Mouse (Mus musculus) CH12.LX (cell line): ENCODE data around the gene Cacnb3. TPM values are rescaled to one million over a fixed set of nuclear protein-coding genes. Genes with fewer than 3 reads are reported as not detected.

Experiments
- DNase-seq: peaks from one replicate; pipeline ENCODE4 v3.0.0-alpha.2; 2013; ENCODE audit errors: extremely low read depth
- H3K27ac ChIP-seq: 2 replicates; pipeline ENCODE4 v1.5.1; 2012; ENCODE audit warnings: low read depth, mild to moderate bottlenecking, control low read depth, moderate library complexity; ENCODE audit not compliant: insufficient read depth
- H3K27me3 ChIP-seq: replicated peaks from 2 replicates; pipeline ENCODE3; 2012; ENCODE audit warnings: inconsistent platforms
- H3K36me3 ChIP-seq, 2 experiments: replicated peaks in 1 of 2; 2 replicates each; pipeline versions ENCODE3 to v1.6.1; 2012; ENCODE audit warnings: inconsistent platforms in 1 of 2, low read length in 1 of 2, mild to moderate bottlenecking in 1 of 2, mixed read lengths in 1 of 2, moderate library complexity in 1 of 2; ENCODE audit not compliant: control insufficient read depth in 1 of 2, insufficient read depth in 1 of 2
- H3K4me1 ChIP-seq, 2 experiments: 2 replicates each; pipeline ENCODE4 v1.6.1; 2012; ENCODE audit warnings: inconsistent platforms in 1 of 2, moderate library complexity in 1 of 2; ENCODE audit not compliant: insufficient read depth in 2 of 2, control insufficient read depth in 1 of 2
- H3K4me2 ChIP-seq: 2 replicates; pipeline ENCODE4 v1.6.1; 2012; ENCODE audit warnings: low read depth, mild to moderate bottlenecking, control low read depth; ENCODE audit not compliant: poor library complexity, insufficient read depth, severe bottlenecking
- H3K4me3 ChIP-seq, 3 experiments: fragments of 150-350 bp in 1 of 3; sonication (generic) in 1 of 3; replicated peaks in 1 of 3; 2 replicates each; pipeline versions ENCODE3 to v1.5.1; 2011 to 2012; ENCODE audit warnings: low read depth in 2 of 3, low read length in 2 of 3, mild to moderate bottlenecking in 2 of 3, moderate library complexity in 2 of 3, control low read depth in 1 of 3, improper control_type of control experiment in 1 of 3, inconsistent platforms in 1 of 3, mixed read lengths in 1 of 3; ENCODE audit not compliant: poor library complexity in 1 of 3
- H3K79me2 ChIP-seq: replicated peaks from 2 replicates; pipeline ENCODE4 v1.6.1; 2012; ENCODE audit warnings: mild to moderate bottlenecking, moderate library complexity; ENCODE audit not compliant: control insufficient read depth, poor library complexity, insufficient read depth, severe bottlenecking; ENCODE audit errors: extremely low read depth
- H3K9ac ChIP-seq: 2 replicates; pipeline ENCODE4 v1.6.1; 2012; ENCODE audit warnings: low read depth, mild to moderate bottlenecking, control low read depth, moderate library complexity; ENCODE audit not compliant: insufficient read depth
- H3K9me3 ChIP-seq: replicated peaks from 2 replicates; pipeline ENCODE3; 2012; ENCODE audit warnings: low read length, inconsistent platforms, mixed read lengths
- CHD2 ChIP-seq: IDR thresholded peaks from 2 replicates; pipeline ENCODE4 v1.6.1; 2011; ENCODE audit warnings: low read length, improper control_type of control experiment
- CTCF ChIP-seq, 2 experiments: IDR thresholded peaks in 1 of 2; conservative IDR thresholded peaks in 1 of 2; 2 replicates each; pipeline ENCODE4 v1.5.1; 2011 to 2012; ENCODE audit warnings: low read depth in 2 of 2, low read length in 2 of 2, improper control_type of control experiment in 1 of 2, inconsistent platforms in 1 of 2, mild to moderate bottlenecking in 1 of 2, moderate library complexity in 1 of 2
- E2F4 ChIP-seq: IDR thresholded peaks from 2 replicates; pipeline ENCODE4 v1.6.1; 2011; ENCODE audit warnings: low read depth, low read length, improper control_type of control experiment; ENCODE audit not compliant: insufficient replicate concordance
- ELF1 ChIP-seq: IDR thresholded peaks from 2 replicates; pipeline ENCODE4 v1.6.1; 2014; ENCODE audit warnings: low read depth, mild to moderate bottlenecking, inconsistent platforms, low read length, improper control_type of control experiment
- EP300 ChIP-seq: IDR thresholded peaks from 2 replicates; pipeline ENCODE4 v1.6.1; 2011; ENCODE audit warnings: low read length, improper control_type of control experiment
- ETS1 ChIP-seq: conservative IDR thresholded peaks from 2 replicates; pipeline ENCODE4 v1.6.1; 2012; ENCODE audit warnings: low read depth, mild to moderate bottlenecking, inconsistent platforms, low read length, improper control_type of control experiment, moderate library complexity
- MAFK ChIP-seq: IDR thresholded peaks from 2 replicates; pipeline ENCODE4 v1.6.1; 2011; ENCODE audit warnings: low read length, improper control_type of control experiment; ENCODE audit not compliant: insufficient replicate concordance
- MAX ChIP-seq: IDR thresholded peaks from 2 replicates; pipeline ENCODE4 v1.6.1; 2011; ENCODE audit warnings: low read length, improper control_type of control experiment
- NRF1 ChIP-seq: IDR thresholded peaks from 2 replicates; pipeline ENCODE4 v1.6.1; 2014; ENCODE audit warnings: low read depth, mild to moderate bottlenecking, inconsistent platforms, low read length, improper control_type of control experiment, moderate library complexity
- POLR2AphosphoS2 ChIP-seq: IDR thresholded peaks from 2 replicates; pipeline ENCODE4 v1.6.1; 2011; ENCODE audit warnings: low read depth, low read length, improper control_type of control experiment
- RCOR1 ChIP-seq: conservative IDR thresholded peaks from 2 replicates; pipeline ENCODE4 v1.6.1; 2012; ENCODE audit warnings: low read depth, mild to moderate bottlenecking, inconsistent platforms, low read length, improper control_type of control experiment
- TBP ChIP-seq: conservative IDR thresholded peaks from 2 replicates; pipeline ENCODE4 v1.6.1; 2011; ENCODE audit warnings: low read depth, low read length, improper control_type of control experiment
- TCF12 ChIP-seq: IDR thresholded peaks from 2 replicates; pipeline ENCODE4 v1.6.1; 2014; ENCODE audit warnings: low read depth, mild to moderate bottlenecking, inconsistent platforms, low read length, improper control_type of control experiment
- USF2 ChIP-seq: conservative IDR thresholded peaks from 2 replicates; pipeline ENCODE4 v1.6.1; 2011; ENCODE audit warnings: low read depth, low read length, improper control_type of control experiment
- ZC3H11A ChIP-seq: IDR thresholded peaks from 2 replicates; pipeline ENCODE4 v1.6.1; 2012; ENCODE audit warnings: low read depth, mild to moderate bottlenecking, inconsistent platforms, low read length, improper control_type of control experiment
- dilution Hi-C: fragments of 300-500 bp; cut with MboI; formaldehyde crosslinking; loops from 2 replicates; pipeline ENCODE4 v1.14.3; 2020; ENCODE audit warnings: low sequenced_read_pairs; ENCODE audit not compliant: extremely low pct_unique_long_range_greater_than_20kb, extremely low pct_ligation_motif_present
- in situ Hi-C: fragments of 300-500 bp; cut with MboI; formaldehyde crosslinking; loops from 3 replicates; pipeline ENCODE4 v1.14.3; 2019; ENCODE audit warnings: low sequenced_read_pairs, low pct_ligation_motif_present, low pct_unique_long_range_greater_than_20kb, mixed read lengths
- polyA plus RNA-seq: library from polyadenylated mRNA; unstranded; fragments of >175 nt; gene quantifications from 2 replicates; pipeline ENCODE4 v1.2.1, GENCODE M21; 2012; ENCODE audit warnings: low read depth; ENCODE audit not compliant: insufficient read length
- total RNA-seq, 2 experiments: library from RNA; depleted of rRNA; stranded (reverse); fragments of 300-350 nt in 1 of 2; fragments of >200 nt in 1 of 2; gene quantifications; 2 replicates each; pipeline ENCODE4 v1.2.3; 2012 to 2014

Cacnb3 gene
- total and polyA plus RNA-seq, 3 experiments: 2.5 to 7.0 (median 4.3) TPM

- H3K4me1 ChIP-seq: no peaks in the 10 kb centered on the region
- dilution Hi-C loops: no loop called here
- in situ Hi-C loops: no loop called here
- H3K36me3 ChIP-seq: no peaks in the 10 kb centered on the region
- H3K9me3 ChIP-seq: no peaks in the 10 kb centered on the region
- TF ChIP-seq CTCF (conservative IDR thresholded peaks at IDR 0.05 in 1 of 2, IDR thresholded peaks at IDR 0.05 in 1 of 2; ENCODE audit: low read depth in 2 of 2, low read length in 2 of 2): no peak
- no peak for TF ChIP-seq TBP
- no peak for TF ChIP-seq EP300
- TF ChIP-seq, all 38 proteins: peak for 0
- Histone ChIP-seq H3K4me3 (no peak overlapping the region), H3K9ac (no peak overlapping the region), H3K27ac (no peak overlapping the region), H3K4me2 (no peak overlapping the region), H3K79me2 (no peaks in the 10 kb centered on the region), H3K27me3 (peaks cover 71% of the 10 kb centered on the region)
- DNase-seq: no peak
Observed at GRCm38 (mm10) chr15:98691486-98692147, 61.0 kb downstream of the Cacnb3 start.

- dilution Hi-C loops: no loop called here
- in situ Hi-C loops: no loop called here
- no peaks in the 10 kb centered on the region for H3K79me2 ChIP-seq
- no peak overlapping the region for H3K9ac ChIP-seq
- H3K4me3 ChIP-seq: no peak overlapping the region
- no peak for TF ChIP-seq MAFK
- TF ChIP-seq ETS1: no peak
- TF ChIP-seq E2F4: no peak
- no peak for TF ChIP-seq MAX
- no peak for TF ChIP-seq TCF12
- no peak for TF ChIP-seq RCOR1
- no peak for TF ChIP-seq NRF1
- TF ChIP-seq USF2: no peak
- TF ChIP-seq ELF1: no peak
- no peak for TF ChIP-seq TBP
- no peak for TF ChIP-seq POLR2AphosphoS2
- TF ChIP-seq CHD2: no peak
- no peak for TF ChIP-seq ZC3H11A
- H3K4me1 ChIP-seq: no peaks in the 10 kb centered on the region
- DNase-seq: no peak
- H3K9me3 ChIP-seq: no peaks in the 10 kb centered on the region
- H3K4me2 ChIP-seq: no peak overlapping the region
- H3K36me3 ChIP-seq: no peaks in the 10 kb centered on the region
- peaks cover 72% of the 10 kb centered on the region for H3K27me3 ChIP-seq
- H3K27ac ChIP-seq: no peak overlapping the region
Observed at GRCm38 (mm10) chr15:98692171-98692715, 61.6 kb downstream of the Cacnb3 start.

Other genes starting within 250 kb of the Cacnb3 start
- not detected in 2 replicates for gene Olfr283, start 249.9 kb upstream of the Cacnb3 start, total RNA-seq (2012; rRNA removed)
- not detected in 2 replicates for gene Olfr283, start 249.9 kb upstream of the Cacnb3 start, total RNA-seq (2014; rRNA removed)
- not detected in 2 replicates for gene Olfr283, start 249.9 kb upstream of the Cacnb3 start, polyA plus RNA-seq
- not detected in 2 replicates for gene Olfr282, start 199.6 kb upstream of the Cacnb3 start, total RNA-seq (2012; rRNA removed)
- gene Olfr282, start 199.6 kb upstream of the Cacnb3 start, total RNA-seq (2014; rRNA removed): not detected in 2 replicates
- gene Olfr282, start 199.6 kb upstream of the Cacnb3 start, polyA plus RNA-seq: not detected in 2 replicates
- gene Olfr281, start 178.3 kb upstream of the Cacnb3 start, total RNA-seq (2012; rRNA removed): not detected in 2 replicates
- not detected in 2 replicates for gene Olfr281, start 178.3 kb upstream of the Cacnb3 start, total RNA-seq (2014; rRNA removed)
- not detected in 2 replicates for gene Olfr281, start 178.3 kb upstream of the Cacnb3 start, polyA plus RNA-seq
- gene OR5BS1P, start 160.9 kb upstream of the Cacnb3 start, total RNA-seq (2012; rRNA removed): not detected in 2 replicates
- gene OR5BS1P, start 160.9 kb upstream of the Cacnb3 start, total RNA-seq (2014; rRNA removed): not detected in 2 replicates
- gene OR5BS1P, start 160.9 kb upstream of the Cacnb3 start, polyA plus RNA-seq: not detected in 2 replicates
- not detected in 2 replicates for gene Lalba, start 148.1 kb upstream of the Cacnb3 start, total RNA-seq (2012; rRNA removed)
- gene Lalba, start 148.1 kb upstream of the Cacnb3 start, total RNA-seq (2014; rRNA removed): not detected in 2 replicates
- gene Lalba, start 148.1 kb upstream of the Cacnb3 start, polyA plus RNA-seq: not detected in 2 replicates
- not detected in 2 replicates for gene Olfr279, start 138.4 kb upstream of the Cacnb3 start, total RNA-seq (2012; rRNA removed)
- not detected in 2 replicates for gene Olfr279, start 138.4 kb upstream of the Cacnb3 start, total RNA-seq (2014; rRNA removed)
- 0.07 TPM in 1 of 2 replicates, not detected in the other for gene Olfr279, start 138.4 kb upstream of the Cacnb3 start, polyA plus RNA-seq
- 59.6 and 84.7 TPM in 2 replicates for gene Kansl2, start 96.6 kb upstream of the Cacnb3 start, total RNA-seq (2012; rRNA removed)
- gene Kansl2, start 96.6 kb upstream of the Cacnb3 start, total RNA-seq (2014; rRNA removed): 101 and 103 TPM in 2 replicates
- 111 and 125 TPM in 2 replicates for gene Kansl2, start 96.6 kb upstream of the Cacnb3 start, polyA plus RNA-seq
- gene Ccnt1, start 59.9 kb upstream of the Cacnb3 start, total RNA-seq (2012; rRNA removed): 36.8 and 42.1 TPM in 2 replicates
- 38.1 and 41.3 TPM in 2 replicates for gene Ccnt1, start 59.9 kb upstream of the Cacnb3 start, total RNA-seq (2014; rRNA removed)
- gene Ccnt1, start 59.9 kb upstream of the Cacnb3 start, polyA plus RNA-seq: 62.1 and 73.3 TPM in 2 replicates
- not detected in 2 replicates for gene 4930415O20Rik, start 59.8 kb upstream of the Cacnb3 start, total RNA-seq (2012; rRNA removed)
- gene 4930415O20Rik, start 59.8 kb upstream of the Cacnb3 start, total RNA-seq (2014; rRNA removed): not detected in 2 replicates
- gene 4930415O20Rik, start 59.8 kb upstream of the Cacnb3 start, polyA plus RNA-seq: not detected in 2 replicates
- gene Adcy6, start 20.8 kb upstream of the Cacnb3 start, total RNA-seq (2012; rRNA removed): 1.5 and 2.6 TPM in 2 replicates
- gene Adcy6, start 20.8 kb upstream of the Cacnb3 start, total RNA-seq (2014; rRNA removed): 0.05 TPM in 1 of 2 replicates, not detected in the other
- gene Adcy6, start 20.8 kb upstream of the Cacnb3 start, polyA plus RNA-seq: 0.06 and 0.11 TPM in 2 replicates
- gene Ddx23, start 32.1 kb downstream of the Cacnb3 start, total RNA-seq (2012; rRNA removed): 103 and 132 TPM in 2 replicates
- gene Ddx23, start 32.1 kb downstream of the Cacnb3 start, total RNA-seq (2014; rRNA removed): 58.5 and 59.4 TPM in 2 replicates
- gene Ddx23, start 32.1 kb downstream of the Cacnb3 start, polyA plus RNA-seq: 148 and 181 TPM in 2 replicates
- 3.8 and 6.3 TPM in 2 replicates for gene Rnd1, start 46.6 kb downstream of the Cacnb3 start, total RNA-seq (2012; rRNA removed)
- 5.8 and 9.4 TPM in 2 replicates for gene Rnd1, start 46.6 kb downstream of the Cacnb3 start, total RNA-seq (2014; rRNA removed)
- 5.7 and 6.0 TPM in 2 replicates for gene Rnd1, start 46.6 kb downstream of the Cacnb3 start, polyA plus RNA-seq
- 0.13 TPM in 1 of 2 replicates, not detected in the other for gene Ccdc65, start 77.4 kb downstream of the Cacnb3 start, total RNA-seq (2012; rRNA removed)
- gene Ccdc65, start 77.4 kb downstream of the Cacnb3 start, total RNA-seq (2014; rRNA removed): not detected in 2 replicates
- 0.11 and 0.14 TPM in 2 replicates for gene Ccdc65, start 77.4 kb downstream of the Cacnb3 start, polyA plus RNA-seq
- 75.0 and 132 TPM in 2 replicates for gene Fkbp11, start 97.4 kb downstream of the Cacnb3 start, total RNA-seq (2012; rRNA removed)
- 21.0 and 23.4 TPM in 2 replicates for gene Fkbp11, start 97.4 kb downstream of the Cacnb3 start, total RNA-seq (2014; rRNA removed)
- gene Fkbp11, start 97.4 kb downstream of the Cacnb3 start, polyA plus RNA-seq: 22.2 and 27.6 TPM in 2 replicates
- 32.5 and 33.8 TPM in 2 replicates for gene Arf3, start 132.4 kb downstream of the Cacnb3 start, total RNA-seq (2012; rRNA removed)
- gene Arf3, start 132.4 kb downstream of the Cacnb3 start, total RNA-seq (2014; rRNA removed): 33.9 and 41.0 TPM in 2 replicates
- 158 and 182 TPM in 2 replicates for gene Arf3, start 132.4 kb downstream of the Cacnb3 start, polyA plus RNA-seq
- gene Wnt10b, start 147.3 kb downstream of the Cacnb3 start, total RNA-seq (2012; rRNA removed): 19.1 and 25.4 TPM in 2 replicates
- gene Wnt10b, start 147.3 kb downstream of the Cacnb3 start, total RNA-seq (2014; rRNA removed): 61.6 and 64.4 TPM in 2 replicates
- 56.2 and 58.0 TPM in 2 replicates for gene Wnt10b, start 147.3 kb downstream of the Cacnb3 start, polyA plus RNA-seq
- gene Wnt1, start 159.0 kb downstream of the Cacnb3 start, total RNA-seq (2012; rRNA removed): not detected in 2 replicates
- not detected in 2 replicates for gene Wnt1, start 159.0 kb downstream of the Cacnb3 start, total RNA-seq (2014; rRNA removed)
- not detected in 2 replicates for gene Wnt1, start 159.0 kb downstream of the Cacnb3 start, polyA plus RNA-seq
- gene Ddn, start 178.7 kb downstream of the Cacnb3 start, total RNA-seq (2012; rRNA removed): 0.04 TPM in 1 of 2 replicates, not detected in the other
- gene Ddn, start 178.7 kb downstream of the Cacnb3 start, total RNA-seq (2014; rRNA removed): not detected in 2 replicates
- 0.08 TPM in 1 of 2 replicates, not detected in the other for gene Ddn, start 178.7 kb downstream of the Cacnb3 start, polyA plus RNA-seq
- 49.4 and 63.2 TPM in 2 replicates for gene Prkag1, start 200.7 kb downstream of the Cacnb3 start, total RNA-seq (2012; rRNA removed)
- gene Prkag1, start 200.7 kb downstream of the Cacnb3 start, total RNA-seq (2014; rRNA removed): 87.5 and 89.4 TPM in 2 replicates
- 66.1 and 73.2 TPM in 2 replicates for gene Prkag1, start 200.7 kb downstream of the Cacnb3 start, polyA plus RNA-seq
- gene Kmt2d, start 240.4 kb downstream of the Cacnb3 start, total RNA-seq (2012; rRNA removed): 14.1 and 15.6 TPM in 2 replicates
- 4.3 and 4.8 TPM in 2 replicates for gene Kmt2d, start 240.4 kb downstream of the Cacnb3 start, total RNA-seq (2014; rRNA removed)
- 22.7 TPM in 2 replicates for gene Kmt2d, start 240.4 kb downstream of the Cacnb3 start, polyA plus RNA-seq